Mouse (Mus musculus) forebrain, embryonic 11.5 days (tissue): Measurements from ENCODE around the gene Hadhb. TPM values are rescaled to one million over a fixed set of nuclear protein-coding genes. Genes with fewer than 3 reads are reported as not detected.

Source experiments
- ATAC-seq: fragments of 200-750 bp; cut with Nextera tagmentation; replicated peaks from 2 replicates; pipeline ENCODE4 v1.8.0; 2017; ENCODE audit warnings: moderate TSS enrichment; ENCODE audit not compliant: low FRiP score
- DNase-seq: peaks from one replicate; pipeline ENCODE4 v3.0.0-alpha.2; 2017; ENCODE audit warnings: low spot score
- H3K27ac ChIP-seq: fragments of 300-500 bp; sonication (generic); 2 replicates; pipeline ENCODE4 v1.5.1; 2014; ENCODE audit warnings: low read depth, low read length
- H3K27me3 ChIP-seq: fragments of 300-500 bp; sonication (generic); 2 replicates; pipeline ENCODE4 v1.6.1; 2014; ENCODE audit warnings: mild to moderate bottlenecking, low read length, mixed read lengths; ENCODE audit not compliant: control insufficient read depth, insufficient read depth
- H3K36me3 ChIP-seq: fragments of 300-500 bp; sonication (generic); 2 replicates; pipeline ENCODE4 v1.6.1; 2014; ENCODE audit warnings: mild to moderate bottlenecking, low read length, moderate library complexity, mixed read lengths; ENCODE audit not compliant: control insufficient read depth, insufficient read depth
- H3K4me1 ChIP-seq: fragments of 300-500 bp; sonication (generic); replicated peaks from 2 replicates; pipeline ENCODE4 v1.6.1; 2014; ENCODE audit warnings: low read length, mixed read lengths; ENCODE audit not compliant: control insufficient read depth, insufficient read depth
- H3K4me2 ChIP-seq: fragments of 300-500 bp; sonication (generic); 2 replicates; pipeline ENCODE4 v1.6.1; 2014; ENCODE audit warnings: low read depth, mild to moderate bottlenecking, low read length, moderate library complexity, mixed read lengths; ENCODE audit not compliant: severe bottlenecking
- H3K4me3 ChIP-seq: fragments of 300-500 bp; sonication (generic); 2 replicates; pipeline ENCODE4 v1.5.1; 2014; ENCODE audit warnings: low read depth, low read length
- H3K9ac ChIP-seq: fragments of 300-500 bp; sonication (generic); 2 replicates; pipeline ENCODE4 v1.6.1; 2014; ENCODE audit warnings: low read length
- H3K9me3 ChIP-seq: fragments of 300-500 bp; sonication (generic); 2 replicates; pipeline ENCODE4 v1.6.1; 2016; ENCODE audit warnings: low read length, mixed read lengths; ENCODE audit not compliant: control insufficient read depth
- WGBS: fragments of 180-500 bp; shearing (Covaris S2); extraction: QIAGEN DNeasy Blood & Tissue Kit; methylation state at CpG from one replicate; pipeline ENCODE4 v1.1.7; 2014; 5-methylcytosine and 5-hydroxymethylcytosine counted together
- polyA plus RNA-seq: library from polyadenylated mRNA; unstranded; fragments of >200 nt; fragmentation: Nextera tagmentation; extraction: Ambion mirVana; gene quantifications from 2 replicates; pipeline ENCODE4 v1.2.1, GENCODE M21; 2014

Gene Hadhb
- polyA plus RNA-seq, 1 experiment from 2014 or later = 108 TPM

DNA sequence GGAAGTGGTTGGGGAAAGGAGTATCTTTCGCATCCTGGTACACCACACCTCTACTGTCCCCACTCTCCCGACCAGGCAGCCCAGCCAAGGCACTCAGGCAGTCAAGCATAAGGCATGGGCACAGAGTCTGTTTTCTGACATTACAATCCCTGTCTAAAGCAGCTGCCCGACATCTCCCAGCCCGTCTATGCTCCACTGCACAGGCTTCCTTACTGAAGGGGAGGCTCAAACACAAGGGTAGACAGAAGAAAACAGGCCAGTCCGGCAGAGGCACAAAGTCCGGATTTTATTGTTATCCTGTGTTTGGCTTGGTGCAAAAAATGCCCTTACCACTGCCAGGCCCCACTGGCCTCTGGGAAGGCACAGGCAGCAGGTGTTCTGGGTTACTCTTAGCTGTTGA lies 35.9 kb upstream of the Hadhb start:
- H3K9me3 ChIP-seq = no peaks in the 10 kb centered on the region

DNA sequence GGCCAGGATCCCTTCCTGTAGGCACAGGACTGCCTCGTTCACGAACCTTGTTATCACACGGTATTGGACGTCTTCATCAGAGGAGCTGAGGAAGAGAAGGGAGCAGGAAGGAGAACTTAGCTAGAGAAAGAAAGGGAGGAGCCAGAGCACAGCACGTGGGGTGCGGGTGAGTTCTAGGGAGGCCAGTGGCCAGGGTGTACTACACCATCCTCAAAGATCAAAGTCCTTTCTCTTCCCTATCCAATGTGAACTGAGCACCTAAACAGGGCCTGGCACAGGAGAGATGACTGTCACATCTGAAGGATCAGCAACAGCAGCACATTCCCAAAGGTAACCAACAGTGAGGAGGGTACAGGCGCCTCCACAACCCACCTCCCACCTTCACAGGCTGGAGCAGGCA lies 34.9 kb upstream of the Hadhb start:
- H3K4me3 ChIP-seq = no peak overlapping the region
- peaks cover under 1% of the 10 kb centered on the region; the same call in 1 of the 2 replicates for H3K27me3 ChIP-seq
- no peaks in the 10 kb centered on the region for H3K4me1 ChIP-seq
- peak; percentile 30 for DNase-seq
- no peaks in the 10 kb centered on the region for H3K9me3 ChIP-seq
- no peak for ATAC-seq
- H3K36me3 ChIP-seq = peaks cover 10% of the 10 kb centered on the region; the same call in 1 of the 2 replicates
- H3K4me2 ChIP-seq = no peak overlapping the region
- WGBS = 87% methylated on average over 7 of the region's 7 CpGs
- no peak overlapping the region for H3K27ac ChIP-seq
- H3K9ac ChIP-seq = no peak overlapping the region

More for the DNA sequence above, 35.9 kb upstream of the Hadhb start:
- Histone ChIP-seq H3K4me3 (no peak overlapping the region), H3K27me3 (peaks cover 5% of the 10 kb centered on the region; the same call in 1 of the 2 replicates), H3K36me3 (peaks cover 8% of the 10 kb centered on the region; the same call in 1 of the 2 replicates), H3K9ac (no peak overlapping the region), H3K4me1 (peaks cover 5% of the 10 kb centered on the region), H3K27ac (no peak overlapping the region), H3K4me2 (no peak overlapping the region)
- WGBS = 85% methylated on average over 6 of the region's 6 CpGs
- DNase-seq (peak; percentile 39), ATAC-seq (no peak)

DNA sequence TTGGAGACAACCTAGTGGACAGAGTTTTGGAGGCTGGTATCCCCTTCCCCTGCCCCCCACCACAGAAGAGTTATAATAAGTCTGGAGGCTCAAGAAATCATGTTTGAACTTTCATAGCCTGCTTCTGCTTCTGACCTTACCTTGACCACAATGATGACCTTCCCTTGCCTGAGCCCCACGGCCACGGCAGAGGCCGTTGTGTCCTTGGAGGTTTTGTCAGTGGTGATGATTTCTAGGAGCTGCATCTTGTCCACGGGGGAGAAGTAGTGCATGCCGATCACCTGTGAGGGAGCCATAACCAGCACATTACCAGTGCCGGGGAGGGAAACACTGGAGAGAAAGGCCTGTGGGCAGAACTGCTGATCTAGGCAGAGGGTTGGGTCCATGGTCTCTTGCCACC lies 32.6 kb upstream of the Hadhb start:
- DNase-seq = no peak
- WGBS = 96% methylated on average over 6 of the region's 6 CpGs
- no peak for ATAC-seq
- Histone ChIP-seq H3K9me3 (no peaks in the 10 kb centered on the region), H3K27me3 (no peaks in the 10 kb centered on the region), H3K4me1 (no peaks in the 10 kb centered on the region), H3K9ac (no peak overlapping the region), H3K27ac (no peak overlapping the region), H3K4me3 (no peak overlapping the region), H3K4me2 (no peak overlapping the region), H3K36me3 (peaks cover 10% of the 10 kb centered on the region; the same call in 1 of the 2 replicates)

DNA sequence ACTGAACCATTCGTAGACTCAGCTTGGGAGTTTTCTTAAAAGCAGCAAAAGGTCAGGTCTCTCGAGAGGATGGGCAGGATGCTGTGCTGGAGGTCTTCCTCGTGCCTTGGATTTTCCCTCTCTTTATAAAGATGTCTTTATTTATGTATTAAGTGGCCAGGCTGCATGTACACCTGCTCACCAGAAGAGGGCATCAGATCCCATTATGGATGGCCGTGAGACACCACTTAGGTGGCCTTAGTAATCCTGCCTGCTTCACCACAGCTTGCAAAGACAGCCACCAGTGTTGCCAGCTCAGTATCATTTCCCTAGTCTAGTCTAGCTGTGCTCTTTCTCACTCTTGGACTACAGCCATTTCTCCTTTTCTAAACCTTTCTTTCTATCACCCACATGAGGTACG lies 29.5 kb upstream of the Hadhb start:
- Histone ChIP-seq H3K4me2 (no peak overlapping the region), H3K9ac (no peak overlapping the region), H3K27me3 (no peaks in the 10 kb centered on the region), H3K9me3 (no peaks in the 10 kb centered on the region), H3K27ac (no peak overlapping the region), H3K4me1 (no peaks in the 10 kb centered on the region), H3K4me3 (no peak overlapping the region), H3K36me3 (peaks cover 8% of the 10 kb centered on the region; the same call in 1 of the 2 replicates)
- ATAC-seq (no peak), DNase-seq (no peak)
- WGBS = 49% methylated on average over 5 of the region's 5 CpGs

DNA sequence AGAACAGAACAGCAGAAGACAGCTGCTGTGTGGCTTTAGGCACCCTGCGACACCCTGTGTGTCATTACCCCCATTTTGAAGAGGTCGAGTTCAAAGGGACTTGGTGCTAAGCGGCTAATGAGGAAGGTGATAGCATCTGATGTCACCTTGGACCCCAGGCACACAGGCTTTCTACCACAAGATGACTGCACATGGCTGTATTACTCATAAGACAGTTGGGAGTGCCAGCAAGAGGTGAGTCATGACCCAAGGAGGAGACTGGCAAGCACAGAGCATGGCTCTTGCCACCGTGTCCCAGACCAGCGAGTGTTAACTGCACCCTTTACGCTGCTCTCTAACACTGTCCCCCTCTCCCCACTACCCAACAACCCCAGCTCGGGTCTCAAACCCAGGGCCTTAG lies 28.3 kb upstream of the Hadhb start:
- no peak overlapping the region for H3K27ac ChIP-seq
- no peak overlapping the region for H3K9ac ChIP-seq
- H3K4me3 ChIP-seq = no peak overlapping the region
- peaks cover 8% of the 10 kb centered on the region; the same call in 1 of the 2 replicates for H3K36me3 ChIP-seq
- no peak for ATAC-seq
- H3K27me3 ChIP-seq = no peaks in the 10 kb centered on the region
- no peak overlapping the region for H3K4me2 ChIP-seq
- no peak for DNase-seq
- H3K4me1 ChIP-seq = no peaks in the 10 kb centered on the region
- WGBS = 91% methylated on average over 7 of the region's 7 CpGs
- no peaks in the 10 kb centered on the region for H3K9me3 ChIP-seq

DNA sequence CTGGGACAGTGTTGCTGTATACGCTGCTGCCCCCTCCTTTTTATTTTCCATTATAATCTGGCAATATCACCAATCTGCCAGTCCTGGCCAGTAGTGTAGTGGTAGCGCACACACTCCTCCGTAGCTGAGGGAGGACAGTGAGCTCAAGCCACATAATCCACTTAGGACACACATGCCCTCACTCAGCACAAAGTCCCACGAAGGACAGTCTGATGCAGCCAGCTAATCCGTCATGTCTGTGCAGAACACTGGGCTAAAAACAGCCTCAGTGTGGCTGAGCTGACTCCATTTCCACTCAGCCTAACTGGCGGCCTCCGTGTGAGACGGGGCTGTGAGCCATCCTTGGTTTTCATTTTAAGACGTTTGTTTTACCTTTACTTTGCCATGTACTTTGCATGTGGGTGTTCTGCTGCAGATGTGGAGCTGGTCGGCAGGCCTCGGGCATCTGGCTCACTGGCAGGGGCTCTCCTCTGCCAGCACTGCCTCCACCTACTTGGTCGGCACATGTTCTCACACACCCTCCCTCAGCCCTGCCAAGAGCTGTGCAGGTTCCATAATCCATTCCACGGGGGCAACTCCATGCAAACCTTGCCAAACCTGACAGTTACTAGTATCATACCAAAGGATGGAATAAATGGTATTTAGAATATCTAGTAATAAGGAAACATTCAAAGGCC lies 27.0 kb upstream of the Hadhb start:
- no peak overlapping the region for H3K27ac ChIP-seq
- no peak overlapping the region for H3K4me3 ChIP-seq
- 90% methylated on average over 13 of the region's 13 CpGs for WGBS
- ATAC-seq = no peak
- DNase-seq = no peak
- no peak overlapping the region for H3K4me2 ChIP-seq
- H3K9ac ChIP-seq = no peak overlapping the region
- H3K27me3 ChIP-seq = no peaks in the 10 kb centered on the region
- H3K36me3 ChIP-seq = peaks cover 7% of the 10 kb centered on the region; the same call in 1 of the 2 replicates
- no peaks in the 10 kb centered on the region for H3K4me1 ChIP-seq
- H3K9me3 ChIP-seq = no peaks in the 10 kb centered on the region

DNA sequence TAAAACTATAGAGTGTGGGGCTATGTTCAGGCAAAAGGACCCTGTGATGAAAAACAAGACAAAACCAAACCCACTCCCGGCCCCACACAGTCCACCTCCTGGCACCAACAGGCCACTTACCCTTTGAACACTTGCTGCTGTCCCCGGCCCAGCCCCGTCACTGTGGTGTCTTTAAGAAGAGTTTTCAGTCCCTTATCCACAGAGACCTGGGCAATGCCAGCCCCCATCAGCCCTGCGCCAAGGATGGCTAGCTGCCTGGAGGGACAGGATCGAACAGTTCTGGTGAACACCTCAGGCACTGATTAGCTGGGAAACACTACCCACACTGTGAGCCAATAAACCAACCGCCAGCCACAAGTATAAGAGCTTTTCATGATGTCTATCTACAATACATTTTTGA lies 26.4 kb upstream of the Hadhb start:
- Histone ChIP-seq H3K27me3 (no peaks in the 10 kb centered on the region), H3K9ac (no peak overlapping the region), H3K4me2 (no peak overlapping the region), H3K9me3 (no peaks in the 10 kb centered on the region), H3K4me1 (no peaks in the 10 kb centered on the region), H3K27ac (no peak overlapping the region), H3K4me3 (no peak overlapping the region), H3K36me3 (peaks cover 3% of the 10 kb centered on the region; the same call in 1 of the 2 replicates)
- 94% methylated on average over 6 of the region's 6 CpGs for WGBS
- ATAC-seq (no peak), DNase-seq (no peak)

DNA sequence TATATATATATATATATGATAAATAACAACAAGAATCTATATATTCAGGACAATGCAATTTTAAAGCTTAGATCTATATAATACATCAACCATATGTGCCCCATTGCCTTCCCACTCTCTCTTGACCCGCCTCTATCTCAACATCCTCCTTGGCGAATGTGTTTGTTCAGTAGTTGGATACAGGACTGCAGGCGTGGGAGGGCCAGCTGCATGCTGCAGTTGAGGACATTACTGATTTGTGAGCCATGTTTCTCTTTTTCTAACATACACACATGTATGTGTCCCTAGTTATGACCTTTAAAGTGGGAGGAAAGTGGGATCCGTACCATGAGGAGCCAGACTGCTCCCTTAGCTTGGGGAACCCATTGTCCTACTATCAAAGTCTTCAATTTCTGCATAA lies 23.8 kb upstream of the Hadhb start:
- ATAC-seq (no peak), DNase-seq (no peak)
- WGBS = 90% methylated on average over 4 of the region's 4 CpGs
- Histone ChIP-seq H3K4me1 (no peaks in the 10 kb centered on the region), H3K27ac (no peak overlapping the region), H3K4me2 (no peak overlapping the region), H3K4me3 (no peak overlapping the region), H3K27me3 (no peaks in the 10 kb centered on the region), H3K36me3 (no peaks in the 10 kb centered on the region; the same call in 1 of the 2 replicates), H3K9ac (no peak overlapping the region), H3K9me3 (no peaks in the 10 kb centered on the region)

DNA sequence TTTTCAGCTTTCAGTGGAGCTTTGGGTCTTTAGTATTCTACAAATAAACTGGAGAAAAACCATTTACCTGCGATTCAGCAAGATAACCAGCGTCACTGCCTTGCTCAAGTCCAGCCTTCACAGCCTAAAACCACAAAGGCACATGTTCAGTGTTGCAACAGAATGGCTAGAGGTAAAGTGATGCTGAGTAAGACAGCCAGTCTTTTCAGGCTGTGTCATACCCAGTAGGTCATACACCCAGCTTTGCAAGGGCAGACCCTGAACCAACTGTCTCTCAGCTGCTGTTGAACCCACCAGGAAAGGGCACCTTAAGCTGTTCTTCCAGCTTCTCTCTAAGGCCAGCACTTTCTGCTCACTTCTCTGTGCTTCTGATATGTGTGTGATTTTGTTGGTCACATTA lies 22.9 kb upstream of the Hadhb start:
- ATAC-seq (no peak), DNase-seq (no peak)
- Histone ChIP-seq H3K9me3 (no peaks in the 10 kb centered on the region), H3K9ac (no peak overlapping the region), H3K4me2 (no peak overlapping the region), H3K4me3 (no peak overlapping the region), H3K36me3 (no peaks in the 10 kb centered on the region; the same call in 1 of the 2 replicates), H3K27me3 (no peaks in the 10 kb centered on the region), H3K4me1 (no peaks in the 10 kb centered on the region), H3K27ac (no peak overlapping the region)
- 91% methylated on average over 2 of the region's 2 CpGs for WGBS
